Mouse (Mus musculus): Measurements from ENCODE around the gene Foxd1.

The Foxd1 gene

DNA sequence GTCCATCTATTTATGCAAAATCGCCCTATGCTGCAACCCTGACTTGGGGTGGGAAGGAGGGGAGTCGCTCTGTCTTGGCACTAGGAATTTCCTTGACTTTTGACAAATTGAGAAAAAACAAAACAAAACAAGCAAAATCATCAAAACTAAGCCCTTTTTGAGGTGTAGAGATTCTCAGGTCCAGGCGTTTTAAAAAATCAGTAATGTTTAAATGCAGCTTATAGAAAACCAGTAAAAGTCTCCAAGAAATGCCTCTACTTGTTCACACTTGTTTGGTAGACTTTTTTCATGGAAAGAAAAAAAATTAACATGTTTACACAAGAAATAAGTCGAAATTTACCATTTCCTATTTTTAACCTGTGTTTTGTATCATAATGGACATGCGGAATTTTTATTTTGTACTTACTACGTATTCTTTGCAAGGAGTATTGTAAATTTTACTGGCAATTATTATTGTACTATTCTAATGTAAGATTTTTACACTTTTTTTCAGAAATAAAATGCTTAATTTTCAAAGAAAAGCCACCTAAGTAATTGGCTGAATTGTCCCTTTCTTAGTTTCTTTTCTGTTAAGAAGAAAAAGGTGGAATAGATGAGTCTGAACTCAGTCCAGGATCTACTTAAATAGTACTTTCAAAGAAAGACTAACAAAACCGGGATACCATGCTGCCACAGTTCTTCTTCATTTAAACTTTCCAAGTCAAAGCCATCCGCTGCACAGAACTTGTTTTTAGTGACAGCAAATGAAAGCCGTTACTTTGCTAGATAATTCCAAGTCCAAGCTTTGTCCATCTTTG, 2.3 kb downstream of the Foxd1 start:
- DNase-seq: no peak

DNA sequence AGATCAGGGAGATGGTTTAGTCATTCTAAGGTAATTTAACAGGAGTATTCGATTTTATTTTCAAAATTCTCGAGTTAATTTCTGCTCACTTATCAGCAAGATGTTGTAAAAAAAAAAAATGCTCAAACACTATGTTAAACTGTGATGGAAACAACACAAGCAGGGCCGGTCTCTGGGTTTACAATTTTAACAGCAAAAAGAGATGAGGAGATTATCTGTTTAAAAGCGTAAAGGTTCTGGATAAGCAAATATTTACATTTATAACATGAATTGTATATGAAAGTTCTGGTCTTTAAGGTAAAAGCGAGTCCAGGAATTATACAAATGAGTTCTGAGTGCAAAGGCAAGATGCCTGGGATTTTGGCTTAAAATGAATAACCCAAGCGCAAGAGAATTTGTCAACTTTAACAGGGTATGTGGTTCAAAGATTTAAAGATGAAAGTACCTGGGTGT, 3.0 kb downstream of the Foxd1 start:
- no peak for DNase-seq

DNA sequence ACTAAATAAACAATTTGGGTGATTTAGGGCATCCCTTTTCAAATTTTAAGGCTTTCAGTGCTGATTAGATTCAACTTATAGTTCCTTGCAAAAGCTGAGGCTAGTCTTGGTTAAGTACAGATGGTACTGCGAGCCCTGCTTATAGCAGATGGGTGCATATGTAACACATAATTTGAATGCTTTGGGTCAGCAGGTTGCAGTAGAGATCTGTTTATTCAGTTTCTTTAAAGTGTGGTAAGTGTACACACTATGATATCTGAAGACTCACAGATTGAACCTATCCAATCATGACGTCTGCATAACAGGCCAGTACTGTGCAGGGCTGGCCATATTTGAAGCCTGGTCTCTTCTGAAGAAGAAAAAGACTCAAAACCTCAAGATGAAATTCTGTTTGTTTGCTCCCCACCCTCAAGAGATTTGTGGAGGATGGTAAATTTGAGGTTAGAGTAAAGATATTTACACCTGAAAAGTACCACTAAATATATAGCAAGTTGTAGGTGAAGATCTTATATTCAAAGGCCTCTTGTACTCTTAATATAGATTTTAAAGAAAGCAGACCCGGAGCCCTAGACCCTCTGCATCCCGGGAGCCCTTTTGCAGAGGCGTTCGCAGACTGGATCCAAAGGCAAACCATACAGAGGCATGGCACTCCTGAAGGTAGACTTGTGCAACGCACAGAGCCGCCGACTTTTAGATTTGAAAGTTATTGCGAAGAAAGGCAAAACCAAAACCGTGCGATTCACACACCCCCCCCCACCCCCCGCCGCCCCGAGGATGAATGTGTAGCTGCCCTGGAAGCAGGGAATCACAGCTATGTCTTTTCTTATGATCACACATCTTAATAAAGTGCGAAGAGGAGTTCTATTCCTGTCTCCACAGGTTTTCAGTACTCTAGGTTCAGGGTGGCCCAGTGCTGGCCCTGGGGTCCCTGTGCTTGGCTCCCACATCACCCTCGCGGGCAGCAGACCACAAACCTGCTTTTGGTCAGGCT, 3.7 kb downstream of the Foxd1 start:
- no peak for DNase-seq

DNA sequence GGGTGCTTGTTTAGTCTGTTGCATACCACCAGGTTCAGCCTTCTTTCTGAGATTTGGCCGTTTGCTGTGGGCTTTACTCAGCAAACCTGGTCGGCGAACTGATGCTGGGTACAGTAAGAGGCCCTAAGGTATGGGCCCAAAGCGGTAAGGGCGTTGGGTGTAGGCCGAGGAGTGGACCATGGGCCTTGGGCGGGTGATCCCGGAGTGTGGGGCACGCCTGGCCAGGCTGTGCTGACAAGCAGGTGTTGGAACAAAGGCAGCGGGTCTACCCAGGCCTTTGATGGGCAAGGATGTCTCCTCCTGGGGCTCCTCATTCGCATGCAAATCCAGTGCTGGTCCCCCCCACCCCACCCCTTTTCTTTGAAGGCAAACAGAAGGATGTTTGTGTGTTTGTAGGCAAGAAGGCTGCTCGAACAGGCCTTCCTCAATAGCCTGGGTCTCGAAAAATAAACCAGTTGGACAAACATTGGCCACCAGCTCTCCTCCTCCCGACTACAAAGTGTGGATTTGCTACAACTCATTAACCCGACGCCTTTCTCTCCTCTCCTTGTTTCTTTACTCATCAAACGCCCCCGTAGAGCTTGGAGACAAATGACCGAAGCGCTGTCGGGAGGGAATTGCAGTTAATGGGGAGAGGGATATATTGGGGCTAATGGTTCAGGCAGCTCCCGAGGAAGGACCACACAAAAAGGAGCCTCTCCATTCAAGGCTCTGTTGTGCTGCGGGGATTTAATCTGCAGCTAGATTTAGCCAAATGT, 4.6 kb downstream of the Foxd1 start:
- DNase-seq: no peak

DNA sequence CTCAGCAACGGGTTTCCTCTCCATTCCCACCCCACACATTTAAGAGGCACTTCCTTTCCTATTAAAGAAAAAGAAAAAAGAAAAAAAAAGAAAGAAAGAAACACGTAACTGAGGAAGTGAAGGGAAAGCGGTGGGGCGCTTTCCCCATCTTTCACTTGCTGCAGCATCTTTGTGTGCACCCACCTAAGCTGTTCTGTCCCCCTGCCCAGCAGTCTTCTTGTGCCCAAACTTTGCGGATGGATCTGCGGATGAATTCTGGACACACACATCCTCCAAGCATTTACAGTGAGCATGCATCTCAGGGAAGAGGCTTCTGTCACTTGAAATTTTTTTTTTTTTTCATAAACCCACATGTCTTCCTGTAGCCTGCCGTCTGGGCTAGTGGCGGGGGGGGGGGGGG, 5.3 kb downstream of the Foxd1 start:
- no peak for DNase-seq

DNA sequence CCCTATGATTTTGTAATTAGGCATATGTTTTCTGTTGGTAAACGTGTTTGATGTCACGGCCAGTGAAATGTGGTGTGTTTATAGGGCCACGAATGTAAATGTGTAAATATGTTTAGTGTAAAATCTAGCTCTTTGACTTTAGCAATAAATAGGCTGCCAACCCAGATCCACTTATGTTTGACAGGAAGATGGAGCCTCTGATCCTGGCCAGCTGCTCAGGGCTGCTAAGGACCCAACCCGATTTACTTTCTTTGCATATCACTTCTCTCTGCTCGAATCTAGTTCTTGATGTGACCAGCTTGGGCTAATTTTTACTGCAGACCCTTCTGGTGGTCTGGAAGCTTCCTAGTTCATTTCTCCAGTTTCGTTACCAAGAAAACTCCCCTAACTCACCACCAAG, 6.3 kb downstream of the Foxd1 start:
- DNase-seq: no peak

DNA sequence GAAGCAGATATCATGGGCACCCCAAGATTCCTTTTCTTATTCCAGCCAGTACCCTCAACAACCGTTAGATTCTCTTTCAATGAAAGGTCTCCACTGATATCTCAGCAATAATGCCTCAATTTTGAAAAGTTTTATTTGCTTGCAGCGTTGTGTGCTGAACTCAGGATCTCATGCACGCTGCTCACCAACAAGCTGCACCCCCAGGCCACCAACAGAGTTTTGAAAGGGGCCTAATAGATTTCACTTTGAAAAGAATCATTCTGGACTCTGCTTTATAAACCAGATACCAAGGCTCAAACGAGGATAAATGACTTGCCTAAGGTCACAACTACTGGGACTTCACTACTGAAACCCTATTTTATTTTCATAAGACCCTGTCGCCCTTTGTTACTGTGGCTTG, 7.1 kb downstream of the Foxd1 start:
- DNase-seq: no peak

DNA sequence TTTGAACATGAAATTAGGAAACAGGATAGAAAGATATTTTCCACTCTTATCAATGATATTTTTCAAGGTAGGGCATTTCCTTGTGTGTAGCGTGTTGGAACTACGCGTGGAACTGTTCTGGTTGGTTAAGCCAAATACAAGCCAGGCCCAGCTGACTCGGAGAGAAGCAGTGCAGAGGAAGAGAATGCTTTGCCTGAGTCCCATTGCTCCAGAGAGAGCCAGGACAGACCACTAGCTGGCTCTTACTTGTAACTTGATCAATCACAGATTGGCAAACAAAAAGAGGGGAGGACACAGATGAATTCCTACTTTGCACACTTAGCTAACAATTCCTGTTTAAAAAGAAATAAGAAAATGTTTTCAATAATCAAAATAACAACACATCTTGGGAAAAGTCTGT, 9.0 kb downstream of the Foxd1 start:
- no peak for DNase-seq

DNA sequence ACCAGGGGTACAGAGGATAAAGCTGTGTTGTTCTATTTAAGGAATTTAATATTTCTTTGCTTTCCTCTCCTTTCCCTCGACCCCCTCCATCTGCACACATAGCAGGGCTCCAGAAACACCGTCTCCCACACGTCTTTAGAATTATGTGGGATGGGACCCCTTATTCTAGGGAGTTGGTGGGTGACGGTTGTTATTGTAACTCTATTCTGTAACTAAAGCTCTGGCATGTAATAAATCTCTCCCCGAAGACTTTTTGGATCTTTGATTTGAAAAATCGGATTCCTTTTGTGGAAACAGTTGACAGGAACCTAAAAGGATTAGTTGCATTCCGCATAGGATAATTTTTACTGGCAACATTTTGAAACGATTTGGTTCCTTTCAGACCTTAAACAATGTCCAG, 11.0 kb downstream of the Foxd1 start:
- no peak for DNase-seq

DNA sequence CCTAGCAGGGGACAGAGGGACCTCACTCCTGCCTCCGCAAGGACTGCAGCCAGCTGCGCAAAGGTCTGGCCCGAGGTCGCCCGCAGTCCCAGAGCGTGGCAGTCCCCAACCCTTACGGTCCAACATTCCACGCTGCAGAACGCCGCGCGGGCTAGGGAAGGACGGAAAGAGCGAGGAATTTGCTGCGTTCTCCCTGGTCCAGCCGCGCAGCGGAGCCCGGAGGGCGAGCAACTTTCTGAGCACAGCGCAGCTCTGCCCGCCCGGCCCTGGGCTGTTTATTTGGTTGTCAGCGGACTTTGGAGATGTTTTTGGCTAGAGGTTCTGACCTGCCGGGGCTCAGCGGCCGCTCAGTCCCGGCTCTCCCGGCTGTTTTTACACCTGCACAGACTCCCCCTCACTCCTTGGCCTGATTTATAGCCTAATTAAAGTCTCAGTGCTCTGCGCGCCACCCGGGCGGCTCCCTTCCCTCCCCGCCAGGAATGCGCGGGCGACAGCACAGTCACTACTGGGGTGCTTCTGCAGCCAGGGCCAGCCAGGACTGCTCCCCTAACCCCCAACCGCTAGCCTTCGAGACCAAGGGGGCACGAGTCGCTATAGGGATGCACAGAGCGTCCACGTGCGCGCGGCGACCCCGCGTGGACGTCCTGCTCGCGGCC, 11.9 kb downstream of the Foxd1 start:
- DNase-seq: no peak

DNA sequence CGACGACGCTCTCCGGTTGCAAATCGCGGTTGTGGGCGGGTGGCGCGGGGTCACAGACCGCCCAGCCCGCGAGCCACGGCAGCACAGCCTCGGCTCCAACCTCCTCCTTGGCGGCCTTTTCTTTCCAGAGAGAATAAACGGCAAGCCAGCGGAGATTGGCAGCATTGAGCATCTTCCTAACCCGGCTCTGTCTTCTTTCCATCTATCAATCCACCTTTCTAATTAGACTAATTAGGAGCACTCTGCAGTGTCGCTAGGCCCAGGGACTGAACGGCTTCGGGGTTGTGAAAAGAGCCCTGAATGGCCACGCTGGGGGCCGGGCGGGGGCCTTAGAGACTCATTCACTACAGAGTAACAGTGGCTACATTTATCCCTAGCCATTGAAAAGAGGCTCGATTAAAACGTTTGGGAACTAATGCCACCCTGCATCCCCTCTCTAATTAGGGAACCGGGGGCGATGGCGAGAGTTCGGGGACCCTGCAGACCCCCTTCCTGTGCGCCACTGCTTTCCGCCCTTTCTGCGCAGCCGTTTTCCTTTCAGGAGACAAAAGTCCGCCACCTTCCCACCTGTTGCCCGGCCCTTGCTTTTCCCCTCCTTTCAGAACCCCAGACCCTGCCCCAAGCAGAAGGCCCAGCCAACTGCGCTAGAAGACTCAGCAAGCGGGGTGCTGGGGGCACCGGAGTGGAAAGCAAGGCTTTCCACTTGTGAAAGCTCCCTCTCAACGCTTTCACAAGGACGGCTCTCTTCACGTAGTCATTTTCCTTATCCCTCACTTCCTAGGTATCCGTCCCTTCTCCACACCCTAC, 12.6 kb downstream of the Foxd1 start:
- no peak for DNase-seq

DNA sequence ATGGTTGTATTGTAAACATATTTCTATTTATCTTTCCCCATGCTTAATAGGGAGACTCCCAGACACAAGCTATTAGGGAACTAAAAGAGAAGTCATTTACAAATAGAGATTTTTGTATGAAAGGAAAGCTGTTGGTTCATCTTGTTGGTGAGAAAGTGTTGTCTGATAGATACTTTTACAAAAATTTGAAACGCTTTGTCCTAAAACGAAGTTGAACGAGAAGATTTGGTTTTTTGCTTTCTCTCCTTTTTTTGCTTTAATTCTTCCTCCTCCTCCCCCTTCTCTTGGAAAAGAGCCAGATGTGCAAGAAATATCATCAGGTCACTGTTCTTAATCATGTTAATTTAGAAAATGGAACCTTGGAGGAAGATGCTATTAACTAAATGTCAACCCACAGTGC, 13.6 kb downstream of the Foxd1 start:
- DNase-seq: no peak

DNA sequence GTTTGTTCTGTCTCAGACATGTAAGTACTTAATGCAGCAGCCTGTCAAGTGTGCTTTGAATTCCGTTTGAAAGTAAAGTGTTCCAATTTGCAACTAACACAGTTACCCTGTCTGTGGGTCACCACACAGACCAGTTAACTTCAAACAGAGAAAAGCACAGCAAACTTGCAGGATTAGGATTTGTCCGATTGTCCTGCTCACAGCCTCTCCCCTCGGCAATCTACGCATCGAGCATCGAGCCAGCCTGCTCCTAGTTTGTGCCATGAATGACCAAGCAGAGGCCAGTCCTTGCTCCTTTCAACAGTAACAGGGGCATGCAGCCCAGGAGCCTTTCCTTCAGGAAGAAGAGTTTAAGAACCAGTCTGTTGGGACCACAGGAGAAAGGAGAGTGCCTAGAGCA, 15.0 kb downstream of the Foxd1 start:
- DNase-seq: no peak

DNA sequence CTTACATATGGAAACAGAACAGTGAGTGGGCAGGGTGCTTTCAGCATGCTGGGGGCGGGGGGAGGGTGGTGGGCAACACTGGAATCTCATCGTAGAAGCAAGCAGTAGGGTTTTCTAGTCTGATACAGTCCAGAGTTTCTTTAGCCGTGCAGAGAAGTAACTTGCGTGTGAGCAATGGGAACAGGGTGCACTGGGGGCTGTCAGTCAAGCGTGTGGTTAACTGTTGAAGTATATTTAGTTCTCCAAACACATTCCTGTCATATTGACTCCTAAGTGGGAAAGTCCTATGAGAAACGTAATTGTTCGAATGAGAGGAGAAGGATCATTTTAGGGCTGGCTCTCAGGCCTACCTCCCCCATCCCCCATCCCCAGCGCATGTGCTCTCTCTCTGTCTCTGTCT, 20.5 kb downstream of the Foxd1 start:
- no peak for DNase-seq

DNA sequence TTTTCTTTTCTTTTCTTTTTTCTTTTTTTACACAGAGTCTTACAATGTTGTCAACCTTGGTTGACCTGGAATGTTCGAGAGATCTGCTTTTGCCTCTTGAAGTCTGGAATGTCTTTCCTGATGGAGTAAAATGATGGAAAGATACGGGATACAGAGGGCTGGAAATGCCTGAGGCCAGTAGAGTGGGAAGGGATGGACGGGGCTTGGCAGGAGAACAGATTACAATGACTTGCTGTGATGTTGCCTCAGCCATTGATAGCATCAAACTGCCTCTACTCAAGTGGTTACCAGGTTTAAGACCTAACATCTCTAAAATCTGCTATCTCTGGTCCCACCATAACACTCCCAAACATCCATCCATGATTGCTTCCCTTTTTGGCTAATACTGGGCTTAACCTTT, 20.9 kb downstream of the Foxd1 start:
- DNase-seq: no peak

DNA sequence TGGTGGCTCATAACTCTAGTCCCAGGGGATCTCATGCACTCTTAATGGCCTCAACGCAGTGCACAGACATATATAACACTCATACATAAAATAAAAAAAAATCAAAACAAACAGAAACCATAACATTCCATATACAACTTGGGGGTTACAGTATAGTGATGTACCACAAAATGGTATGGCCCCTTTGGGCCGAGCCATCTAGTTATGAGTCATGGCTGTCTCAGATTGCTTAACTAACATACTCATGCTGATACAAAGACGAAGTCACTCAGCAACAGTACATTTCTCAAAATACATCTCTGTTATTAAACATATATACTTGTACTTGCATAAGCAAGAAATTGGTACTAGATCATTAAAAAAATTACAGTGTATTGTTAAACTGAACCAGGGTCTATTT, 23.7 kb downstream of the Foxd1 start:
- DNase-seq: no peak

DNA sequence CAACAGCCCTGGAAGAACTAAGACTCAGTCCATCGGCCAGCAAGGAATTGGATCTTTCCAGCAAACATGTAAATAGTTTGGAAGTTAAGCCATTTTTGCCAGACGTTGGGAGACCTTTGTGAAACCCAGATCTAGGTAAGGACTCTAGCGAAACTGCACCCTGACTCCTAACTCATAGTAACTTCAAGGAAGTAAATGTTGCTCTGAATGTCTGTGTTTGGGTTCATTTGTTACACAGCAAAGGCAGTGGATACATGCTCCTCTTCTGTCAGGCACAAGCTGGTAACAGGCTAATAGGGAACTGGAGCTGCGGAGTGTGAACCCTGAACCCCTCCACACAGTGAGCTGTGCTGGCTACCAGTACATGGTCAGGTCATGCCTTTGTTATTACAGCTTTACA, 28.7 kb downstream of the Foxd1 start:
- no peak for DNase-seq

DNA sequence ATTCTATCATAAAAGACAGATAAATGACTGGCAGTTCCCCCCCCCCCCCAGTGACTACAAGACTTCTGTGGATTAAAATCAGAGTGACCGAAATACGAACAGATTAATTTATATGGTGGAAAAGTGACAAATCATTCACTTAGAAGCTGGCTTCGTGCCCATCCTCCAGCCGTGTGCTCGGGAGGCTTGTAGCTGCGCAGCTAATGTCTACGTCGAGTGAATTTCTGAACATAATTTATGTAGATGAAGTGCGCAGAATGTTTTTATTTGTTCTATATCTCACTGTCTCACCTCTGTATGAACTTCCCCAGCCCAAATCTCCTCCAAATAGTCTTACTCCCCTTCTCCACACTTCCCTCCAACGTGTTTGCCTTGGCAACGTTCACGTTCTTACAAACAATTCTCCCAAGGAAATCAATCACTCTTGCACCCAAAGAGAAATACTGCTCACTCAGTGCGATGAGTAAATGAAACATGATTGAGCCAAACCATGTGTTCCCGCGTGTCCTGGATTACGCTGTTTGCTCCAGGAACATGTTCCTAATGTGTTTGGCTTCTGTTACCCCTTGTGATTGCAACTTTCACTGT, 30.0 kb downstream of the Foxd1 start:
- no peak for DNase-seq

DNA sequence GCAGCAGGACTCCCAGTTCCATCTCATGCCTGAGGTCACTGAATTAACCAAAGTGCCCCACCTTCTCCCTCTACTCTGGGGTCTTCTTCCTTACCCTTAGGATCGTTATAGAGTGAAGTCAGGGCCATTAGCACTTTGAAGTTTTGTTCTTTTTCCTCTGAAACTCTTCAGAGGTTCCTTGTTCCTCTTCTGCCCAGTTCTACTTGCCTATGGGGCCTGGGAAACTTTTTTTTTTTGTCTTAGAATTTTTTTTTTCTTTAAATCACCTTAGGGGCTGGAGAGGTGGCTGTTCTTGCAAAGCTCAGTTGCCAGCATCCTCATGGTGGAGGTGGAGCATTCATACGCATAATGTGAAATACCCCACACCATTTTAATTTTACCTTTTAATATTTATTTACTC, 31.8 kb downstream of the Foxd1 start:
- no peak for DNase-seq

DNA sequence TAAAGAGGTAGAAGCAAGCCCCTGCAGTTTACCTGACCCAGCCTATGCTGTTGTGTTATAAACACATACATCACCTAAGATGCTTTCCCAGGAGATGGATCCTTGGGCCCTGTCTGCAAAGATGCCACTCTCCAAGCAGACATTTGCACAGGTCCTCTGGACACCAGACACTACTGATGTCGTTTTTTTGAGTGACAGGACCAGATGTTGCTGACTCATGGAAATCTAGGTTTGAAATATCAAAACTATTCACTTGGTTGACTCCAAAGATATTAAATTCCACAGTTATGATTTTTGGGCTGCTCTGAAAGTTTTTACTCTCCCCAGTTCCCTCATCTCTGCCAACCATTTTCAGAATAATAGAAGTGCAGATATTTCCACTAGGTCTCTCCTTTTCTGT, 35.0 kb downstream of the Foxd1 start:
- no peak for DNase-seq

DNA sequence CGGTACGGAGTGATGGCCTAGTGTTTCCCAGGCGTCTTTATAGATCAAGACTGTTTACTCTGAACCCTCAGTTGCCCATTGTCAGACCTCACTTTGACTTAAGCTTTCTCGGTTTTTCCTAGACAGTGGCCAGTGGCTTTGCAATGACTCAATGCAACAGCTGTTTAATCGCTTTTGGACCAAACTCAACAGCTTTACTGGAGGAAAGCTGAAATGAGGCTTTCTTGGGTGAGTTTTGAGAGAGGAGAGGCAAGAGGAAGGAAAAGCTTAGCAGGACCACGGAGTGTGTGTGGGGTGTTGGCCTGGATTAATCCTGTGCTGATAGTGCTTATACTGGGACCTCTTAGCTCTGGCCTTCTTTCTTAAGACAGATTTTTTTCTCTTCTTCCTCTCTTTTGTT, 36.3 kb downstream of the Foxd1 start:
- DNase-seq: no peak

Measured in cerebellum, adult 11-12 months (tissue).